Mouse (Mus musculus): ENCODE data around the gene Bco1.

Bco1 gene

GRCm38 (mm10) chr8:117148520-117148919 lies 52.9 kb downstream of the Bco1 start:
- DNase-seq (ENCODE audit: low read depth), result no peak

GRCm38 (mm10) chr8:117156149-117156548 lies 60.5 kb downstream of the Bco1 start:
- no peak for DNase-seq (ENCODE audit: low read depth)

GRCm38 (mm10) chr8:117156866-117157768 lies 61.5 kb downstream of the Bco1 start:
- no peak for DNase-seq (ENCODE audit: low read depth)

GRCm38 (mm10) chr8:117157769-117158091 lies 62.1 kb downstream of the Bco1 start:
- DNase-seq (ENCODE audit: low read depth), result peak; percentile 88

- DNase-seq (ENCODE audit: low read depth), result peak; percentile 34
These were observed 62.6 kb downstream of the Bco1 start, which contains the start of gene Gan for GRCm38 (mm10) chr8:117158135-117158761. Gan (plus strand) TSS chr8:117158135.

- DNase-seq (ENCODE audit: low read depth), result no peak
These were observed 63.4 kb downstream of the Bco1 start for GRCm38 (mm10) chr8:117159031-117159430.

GRCm38 (mm10) chr8:117164912-117165311 lies 69.3 kb downstream of the Bco1 start:
- no peak for DNase-seq (ENCODE audit: low read depth)

GRCm38 (mm10) chr8:117165542-117165941 lies 69.9 kb downstream of the Bco1 start:
- no peak for DNase-seq (ENCODE audit: low read depth)

- DNase-seq (ENCODE audit: low read depth), result no peak
These were observed 70.9 kb downstream of the Bco1 start for GRCm38 (mm10) chr8:117166515-117166914.

GRCm38 (mm10) chr8:117167243-117167883 lies 71.7 kb downstream of the Bco1 start:
- no peak for DNase-seq (ENCODE audit: low read depth)

GRCm38 (mm10) chr8:117168378-117168777 lies 72.7 kb downstream of the Bco1 start:
- no peak for DNase-seq (ENCODE audit: low read depth)

- no peak for DNase-seq (ENCODE audit: low read depth)
These were observed 76.2 kb downstream of the Bco1 start for GRCm38 (mm10) chr8:117171826-117172225.

- no peak for DNase-seq (ENCODE audit: low read depth)
These were observed 77.2 kb downstream of the Bco1 start for GRCm38 (mm10) chr8:117172904-117173303.

- DNase-seq (ENCODE audit: low read depth), result no peak
These were observed 78.0 kb downstream of the Bco1 start for GRCm38 (mm10) chr8:117173690-117174089.

GRCm38 (mm10) chr8:117174536-117174935 lies 78.9 kb downstream of the Bco1 start:
- no peak for DNase-seq (ENCODE audit: low read depth)

- no peak for DNase-seq (ENCODE audit: low read depth)
These were observed 80.7 kb downstream of the Bco1 start for GRCm38 (mm10) chr8:117176308-117176707.

GRCm38 (mm10) chr8:117177236-117177635 lies 81.6 kb downstream of the Bco1 start:
- DNase-seq (ENCODE audit: low read depth), result no peak

GRCm38 (mm10) chr8:117178039-117178438 lies 82.4 kb downstream of the Bco1 start:
- no peak for DNase-seq (ENCODE audit: low read depth)

- DNase-seq (ENCODE audit: low read depth), result no peak
These were observed 83.0 kb downstream of the Bco1 start for GRCm38 (mm10) chr8:117178676-117179075.

GRCm38 (mm10) chr8:117182746-117183145 lies 87.1 kb downstream of the Bco1 start:
- no peak for DNase-seq (ENCODE audit: low read depth)

Measured in c-Kit-positive CD71-positive TER-119-negative erythroid progenitor cells, embryonic 14.5 days (primary cell).